Mouse (Mus musculus): Measurements from ENCODE around the gene Arrdc4. TPM values are rescaled to one million over a fixed set of nuclear protein-coding genes. Genes with fewer than 3 reads are reported as not detected.

Arrdc4 gene
- 3.7 and 4.6 TPM in 2 replicates for polyA plus RNA-seq (2012; rRNA removed)

GRCm38 (mm10) chr7:68748761-68749635 lies at the start of gene Arrdc4:
TSS of gene Arrdc4 (minus strand) at chr7:68749241.
- Histone ChIP-seq H3K4me1 (ENCODE audit: control insufficient read depth, insufficient read depth, low read length) (no peaks in the 10 kb centered on the region), H3K27me3 (ENCODE audit: control insufficient read depth, insufficient read depth, low read length) (no peaks in the 10 kb centered on the region), H3K4me3 (replicated peaks; ENCODE audit: insufficient read depth, low read depth, low read length) (peak within 1 kb of the TSS; percentile 64), H3K27ac (ENCODE audit: insufficient read depth, low read length) (no peak within 1 kb of the TSS)
- TF ChIP-seq CTCF (IDR thresholded peaks at IDR 0.05; ENCODE audit: borderline replicate concordance, insufficient read depth, low read depth, low read length) (no peak), POLR2A (IDR thresholded peaks at IDR 0.05; ENCODE audit: borderline replicate concordance, insufficient read depth, low read length) (no peak)
- WGBS, result under 1% methylated on average over 54 of the region's 54 CpGs
- peak; percentile 99 for DNase-seq

DNA sequence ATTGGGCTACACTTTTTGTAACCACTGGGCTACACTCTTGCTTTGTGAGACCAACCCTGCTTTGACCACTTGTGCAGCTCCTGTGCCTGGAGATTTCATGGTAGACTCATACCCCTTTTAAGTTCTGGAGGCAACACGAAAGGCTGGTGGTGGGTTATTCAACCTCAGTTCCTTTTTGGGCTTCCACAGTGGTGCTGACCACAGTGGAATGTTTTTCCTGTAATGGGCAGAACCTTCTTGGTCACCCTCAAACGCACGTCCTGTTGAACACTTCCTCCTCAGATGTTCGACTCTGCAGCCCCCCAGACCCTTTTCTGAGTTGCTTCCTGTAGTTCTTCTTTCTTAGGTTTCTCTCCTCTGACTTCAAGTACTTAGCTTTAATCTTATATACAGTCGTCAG lies 46.5 kb upstream of the Arrdc4 start:
- 71% methylated on average over 5 of the region's 5 CpGs for WGBS
- DNase-seq, result no peak
- Histone ChIP-seq H3K4me3 (replicated peaks; ENCODE audit: insufficient read depth, low read depth, low read length) (no peak overlapping the region), H3K27ac (ENCODE audit: insufficient read depth, low read length) (no peak overlapping the region), H3K27me3 (ENCODE audit: control insufficient read depth, insufficient read depth, low read length) (no peaks in the 10 kb centered on the region), H3K4me1 (ENCODE audit: control insufficient read depth, insufficient read depth, low read length) (no peaks in the 10 kb centered on the region)
- TF ChIP-seq POLR2A (IDR thresholded peaks at IDR 0.05; ENCODE audit: borderline replicate concordance, insufficient read depth, low read length) (no peak), CTCF (IDR thresholded peaks at IDR 0.05; ENCODE audit: borderline replicate concordance, insufficient read depth, low read depth, low read length) (no peak)

DNA sequence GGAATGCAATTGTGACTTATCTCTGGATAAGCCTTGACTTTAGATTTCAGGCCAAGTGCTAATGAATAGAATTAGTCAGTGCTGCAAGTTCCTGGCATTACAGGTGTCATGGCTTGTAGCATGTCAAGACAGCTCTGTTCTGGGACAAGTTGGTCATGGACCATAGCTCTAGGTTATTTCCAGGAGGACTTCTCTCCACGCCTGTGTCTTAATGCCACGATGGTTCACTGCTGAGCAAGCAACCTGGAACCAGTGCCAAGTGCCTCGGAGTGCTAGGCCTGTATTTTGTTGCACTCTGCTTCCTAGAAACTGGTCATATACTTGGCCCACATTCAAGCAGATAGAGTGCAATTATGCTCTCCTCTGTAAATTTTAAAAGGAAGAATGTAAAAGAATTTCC lies 39.7 kb upstream of the Arrdc4 start:
- WGBS, result 18% methylated on average over 3 of the region's 3 CpGs
- DNase-seq, result peak in 1 of 2 experiments; percentile 24
- no peak overlapping the region for H3K4me3 ChIP-seq (replicated peaks; ENCODE audit: insufficient read depth, low read depth, low read length)
- no peak overlapping the region for H3K27ac ChIP-seq (ENCODE audit: insufficient read depth, low read length)
- TF ChIP-seq CTCF (IDR thresholded peaks at IDR 0.05; ENCODE audit: borderline replicate concordance, insufficient read depth, low read depth, low read length) (no peak), POLR2A (IDR thresholded peaks at IDR 0.05; ENCODE audit: borderline replicate concordance, insufficient read depth, low read length) (no peak)
- no peaks in the 10 kb centered on the region for H3K27me3 ChIP-seq (ENCODE audit: control insufficient read depth, insufficient read depth, low read length)
- H3K4me1 ChIP-seq (ENCODE audit: control insufficient read depth, insufficient read depth, low read length), result no peaks in the 10 kb centered on the region

DNA sequence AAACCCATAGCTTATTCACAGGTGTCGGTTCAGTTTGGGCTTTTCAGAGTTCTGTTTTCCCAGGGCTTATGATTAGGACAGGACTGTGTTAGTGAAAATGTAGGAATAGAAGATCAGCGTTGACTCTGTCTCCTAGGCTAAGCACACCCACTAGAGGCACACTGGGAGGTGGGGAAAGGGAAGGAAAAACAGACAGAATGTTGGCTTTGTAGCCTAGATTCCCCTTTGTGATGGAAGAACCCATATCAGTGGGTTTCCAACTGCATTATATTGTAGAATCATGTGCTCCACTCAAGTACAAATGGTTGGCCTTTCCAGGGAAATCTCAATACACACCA lies 22.7 kb upstream of the Arrdc4 start:
- 78% methylated on average over 2 of the region's 2 CpGs for WGBS
- H3K27ac ChIP-seq (ENCODE audit: insufficient read depth, low read length), result no peak overlapping the region
- H3K4me3 ChIP-seq (replicated peaks; ENCODE audit: insufficient read depth, low read depth, low read length), result no peak overlapping the region
- no peak for DNase-seq
- no peaks in the 10 kb centered on the region for H3K4me1 ChIP-seq (ENCODE audit: control insufficient read depth, insufficient read depth, low read length)
- H3K27me3 ChIP-seq (ENCODE audit: control insufficient read depth, insufficient read depth, low read length), result no peaks in the 10 kb centered on the region
- TF ChIP-seq POLR2A (IDR thresholded peaks at IDR 0.05; ENCODE audit: borderline replicate concordance, insufficient read depth, low read length), result no peak
- no peak for TF ChIP-seq CTCF (IDR thresholded peaks at IDR 0.05; ENCODE audit: borderline replicate concordance, insufficient read depth, low read depth, low read length)

GRCm38 (mm10) chr7:68770894-68771756 lies 22.1 kb upstream of the Arrdc4 start:
- no peaks in the 10 kb centered on the region for H3K4me1 ChIP-seq (ENCODE audit: control insufficient read depth, insufficient read depth, low read length)
- no peak overlapping the region for H3K4me3 ChIP-seq (replicated peaks; ENCODE audit: insufficient read depth, low read depth, low read length)
- WGBS, result 78% methylated on average over 7 of the region's 7 CpGs
- no peak overlapping the region for H3K27ac ChIP-seq (ENCODE audit: insufficient read depth, low read length)
- no peaks in the 10 kb centered on the region for H3K27me3 ChIP-seq (ENCODE audit: control insufficient read depth, insufficient read depth, low read length)
- DNase-seq, result no peak
- TF ChIP-seq CTCF (IDR thresholded peaks at IDR 0.05; ENCODE audit: borderline replicate concordance, insufficient read depth, low read depth, low read length) (no peak), POLR2A (IDR thresholded peaks at IDR 0.05; ENCODE audit: borderline replicate concordance, insufficient read depth, low read length) (no peak)

- no peak overlapping the region for H3K4me3 ChIP-seq (replicated peaks; ENCODE audit: insufficient read depth, low read depth, low read length)
- WGBS, result 92% methylated on average over 4 of the region's 4 CpGs
- DNase-seq, result no peak
- TF ChIP-seq CTCF (IDR thresholded peaks at IDR 0.05; ENCODE audit: borderline replicate concordance, insufficient read depth, low read depth, low read length) (no peak), POLR2A (IDR thresholded peaks at IDR 0.05; ENCODE audit: borderline replicate concordance, insufficient read depth, low read length) (no peak)
- H3K27ac ChIP-seq (ENCODE audit: insufficient read depth, low read length), result no peak overlapping the region
- no peaks in the 10 kb centered on the region for H3K4me1 ChIP-seq (ENCODE audit: control insufficient read depth, insufficient read depth, low read length)
- H3K27me3 ChIP-seq (ENCODE audit: control insufficient read depth, insufficient read depth, low read length), result no peaks in the 10 kb centered on the region
Observed at GRCm38 (mm10) chr7:68765926-68766325, 16.9 kb upstream of the Arrdc4 start.

DNA sequence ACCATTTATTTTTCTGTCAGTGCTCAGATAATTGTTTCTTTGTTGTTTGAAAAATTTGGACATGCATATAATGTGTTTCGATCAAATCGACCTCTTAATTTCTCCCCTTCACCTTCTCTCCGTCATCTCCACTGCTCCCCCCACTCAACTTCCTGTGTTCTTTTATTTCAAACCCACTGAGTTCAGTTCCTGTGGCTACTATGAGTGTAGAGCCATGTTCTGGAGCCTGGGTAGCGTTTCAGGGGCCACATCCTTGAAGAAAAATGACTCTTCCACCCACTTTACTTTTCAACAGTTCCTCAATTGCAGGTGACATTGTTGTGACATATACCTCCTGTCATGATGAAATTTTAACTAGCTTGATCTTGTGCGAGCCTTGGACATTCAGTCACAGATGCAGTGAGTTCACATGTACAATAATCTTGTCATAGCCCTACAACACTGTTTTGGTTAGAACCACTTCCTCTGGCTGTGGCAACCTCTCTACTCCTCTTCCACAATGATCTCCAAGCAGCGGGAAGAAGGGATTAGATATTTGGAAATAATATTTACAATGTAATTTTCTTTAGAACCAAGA lies 10.2 kb upstream of the Arrdc4 start:
- Histone ChIP-seq H3K27me3 (ENCODE audit: control insufficient read depth, insufficient read depth, low read length) (no peaks in the 10 kb centered on the region), H3K4me1 (ENCODE audit: control insufficient read depth, insufficient read depth, low read length) (no peaks in the 10 kb centered on the region), H3K27ac (ENCODE audit: insufficient read depth, low read length) (no peak overlapping the region), H3K4me3 (replicated peaks; ENCODE audit: insufficient read depth, low read depth, low read length) (no peak overlapping the region)
- 82% methylated on average over 6 of the region's 6 CpGs for WGBS
- no peak for DNase-seq
- TF ChIP-seq POLR2A (IDR thresholded peaks at IDR 0.05; ENCODE audit: borderline replicate concordance, insufficient read depth, low read length), result no peak

Measured in cerebellum, adult 2 months (tissue).